Mouse (Mus musculus) liver, embryonic 15.5 days (tissue): Measurements from ENCODE around the gene Icam5. TPM values are rescaled to one million over a fixed set of nuclear protein-coding genes. Genes with fewer than 3 reads are reported as not detected.

Experiments
- ATAC-seq: fragments of 200-750 bp; cut with Nextera tagmentation; 2 replicates; pipeline ENCODE4 v1.8.0; 2017; ENCODE audit warnings: moderate number of reproducible peaks, mild to moderate bottlenecking, moderate library complexity; ENCODE audit not compliant: insufficient read depth
- H3K27ac ChIP-seq: fragments of 300-500 bp; sonication (generic); replicated peaks from 2 replicates; pipeline ENCODE4 v1.5.1; 2015; ENCODE audit warnings: mild to moderate bottlenecking, inconsistent platforms
- H3K27me3 ChIP-seq: fragments of 300-500 bp; sonication (generic); 2 replicates; pipeline ENCODE4 v1.6.1; 2015; ENCODE audit warnings: mild to moderate bottlenecking, inconsistent platforms
- H3K36me3 ChIP-seq: fragments of 300-500 bp; sonication (generic); replicated peaks from 2 replicates; pipeline ENCODE4 v1.6.1; 2015; ENCODE audit warnings: moderate library complexity, mild to moderate bottlenecking, inconsistent platforms
- H3K4me1 ChIP-seq: fragments of 300-500 bp; sonication (generic); replicated peaks from 2 replicates; pipeline ENCODE4 v1.6.1; 2015; ENCODE audit warnings: inconsistent platforms
- H3K4me2 ChIP-seq: fragments of 300-500 bp; sonication (generic); 2 replicates; pipeline ENCODE4 v1.6.1; 2015; ENCODE audit warnings: moderate library complexity, mild to moderate bottlenecking, inconsistent platforms
- H3K4me3 ChIP-seq: fragments of 300-500 bp; sonication (generic); replicated peaks from 2 replicates; pipeline ENCODE4 v1.5.1; 2015; ENCODE audit warnings: mild to moderate bottlenecking, inconsistent platforms
- H3K9ac ChIP-seq: fragments of 300-500 bp; sonication (generic); 2 replicates; pipeline ENCODE4 v1.6.1; 2015; ENCODE audit warnings: moderate library complexity, mild to moderate bottlenecking, inconsistent platforms
- H3K9me3 ChIP-seq: fragments of 300-500 bp; sonication (generic); replicated peaks from 2 replicates; pipeline ENCODE4 v1.6.1; 2016; ENCODE audit warnings: inconsistent platforms
- WGBS: fragments of 180-500 bp; shearing (Covaris S2); methylation state at CpG from one replicate; pipeline ENCODE4 v1.1.7; 2015; ENCODE audit warnings: mixed read lengths; ENCODE audit not compliant: insufficient replicate concordance; 5-methylcytosine and 5-hydroxymethylcytosine counted together
- microRNA counts: library from miRNA; unstranded; fragments of <30 nt; microRNA quantifications from one replicate; lab custom pipeline; 2016
- microRNA-seq: library from miRNA; unstranded; fragments of <30 nt; microRNA quantifications from one replicate; pipeline ENCODE4, GENCODE M21; 2016
- polyA plus RNA-seq: library from polyadenylated mRNA; unstranded; fragments of >200 nt; fragmentation: Nextera tagmentation; extraction: Ambion mirVana; gene quantifications from 2 replicates; pipeline ENCODE4 v1.2.1, GENCODE M21; 2015

The Icam5 gene
- polyA plus RNA-seq, 1 experiment from 2014 or later = 0.25 TPM

DNA sequence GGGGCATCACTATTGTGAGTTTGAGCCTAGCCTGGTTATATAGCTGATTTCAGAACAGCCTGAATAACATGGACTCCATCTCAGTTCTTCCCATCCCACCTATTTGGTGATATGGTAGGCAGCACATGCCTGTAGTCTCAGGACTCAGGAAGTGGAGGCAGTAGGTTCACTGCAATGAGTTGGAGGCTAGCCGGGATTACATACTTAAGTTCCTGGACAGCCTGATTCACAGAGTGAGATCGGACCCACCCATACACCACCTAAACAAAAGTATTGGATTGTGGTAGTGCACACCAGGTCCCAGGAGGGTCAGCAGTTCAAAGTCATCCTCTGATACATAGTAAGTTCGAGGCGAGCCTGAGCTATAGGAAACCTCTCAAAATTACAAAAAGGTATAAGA is 40.8 kb downstream of the Icam5 start:
- Histone ChIP-seq H3K27me3 (no peaks in the 10 kb centered on the region), H3K4me3 (peak overlapping the region; percentile 90), H3K9ac (peak overlapping the region; percentile 72), H3K4me2 (peak overlapping the region; percentile 96), H3K9me3 (no peaks in the 10 kb centered on the region), H3K4me1 (peaks cover 33% of the 10 kb centered on the region), H3K27ac (peak overlapping the region; percentile 60), H3K36me3 (peaks cover 51% of the 10 kb centered on the region)
- WGBS = 7% methylated on average over 4 of the region's 4 CpGs
- ATAC-seq = 0 out of 2 replicates have a peak, but pooled peaks have one; percentile 10

DNA sequence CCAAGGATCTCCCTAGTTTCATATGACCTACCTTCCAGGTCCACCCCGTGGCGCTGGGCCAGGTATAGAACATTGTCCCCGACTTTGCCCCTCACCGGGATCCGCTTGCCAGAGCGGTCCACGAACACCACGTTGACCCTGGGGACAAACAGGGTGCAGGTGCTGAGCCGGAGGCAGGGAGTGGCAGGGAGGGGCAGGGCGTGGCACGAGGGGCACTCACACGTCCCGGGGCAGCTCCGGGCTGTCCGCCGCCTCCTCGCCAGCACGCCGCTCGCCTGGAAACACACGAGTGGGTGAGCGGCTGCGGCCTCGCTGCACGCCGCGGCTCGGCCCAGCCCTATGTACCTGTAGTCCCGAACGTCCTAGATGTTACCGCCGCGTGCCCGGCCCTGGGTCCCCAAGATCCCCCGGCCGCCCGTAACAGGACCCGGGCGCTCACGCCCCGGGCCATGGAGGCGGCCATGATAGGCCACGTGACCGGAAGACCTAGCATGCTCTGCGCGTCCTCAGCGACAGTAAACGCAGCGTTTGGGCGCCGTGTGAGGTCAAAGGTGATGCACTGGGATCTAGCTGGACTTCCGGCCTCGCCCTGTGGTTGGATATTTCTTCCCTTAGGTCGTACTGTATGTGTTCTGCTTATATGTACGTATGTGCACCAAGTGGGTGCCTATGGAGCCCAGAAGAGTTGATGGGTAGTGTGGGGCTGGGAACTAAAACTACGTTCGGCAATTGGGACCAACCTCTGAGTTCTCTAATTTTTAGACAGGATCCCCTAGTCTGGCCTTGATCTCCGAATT is 41.4 kb downstream of the Icam5 start, which contains the start of the genes Gm49373 and Fdx1l:
Gene Gm49373, minus strand, starts transcription at position 53 of the 797 bp plus-strand sequence.
Gene Fdx1l, minus strand, starts transcription at position 571 of the 797 bp plus-strand sequence.
- H3K4me3 ChIP-seq = peak within 1 kb of the TSS; percentile 90

DNA sequence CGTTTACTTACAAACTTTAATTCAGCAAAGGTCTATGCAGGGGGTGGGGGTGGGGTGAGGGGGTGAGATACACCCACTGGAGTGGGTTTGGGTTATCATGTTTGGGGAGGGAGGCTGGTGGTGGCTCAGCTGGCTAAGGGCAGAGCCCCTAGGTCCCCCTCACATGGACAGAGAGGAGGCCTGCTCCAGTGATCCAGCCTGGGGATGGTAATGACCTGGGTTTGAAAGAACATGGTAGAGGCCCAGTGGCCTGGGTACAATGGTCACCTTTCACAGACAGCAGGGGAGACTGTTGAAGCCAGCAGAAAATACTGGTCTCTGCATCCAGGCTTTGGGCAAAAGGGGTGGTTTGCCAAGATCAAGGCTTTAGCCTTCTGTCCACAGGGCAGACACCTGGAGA is 42.3 kb downstream of the Icam5 start:
- WGBS = 57% methylated on average over 1 of the region's 1 CpGs
- Histone ChIP-seq H3K4me2 (peak overlapping the region; percentile 96; the same call in 1 of the 2 replicates), H3K4me3 (no peak overlapping the region), H3K9ac (no peak overlapping the region), H3K9me3 (no peaks in the 10 kb centered on the region), H3K27me3 (no peaks in the 10 kb centered on the region), H3K27ac (peak overlapping the region; percentile 33; the same call in 1 of the 2 replicates), H3K36me3 (peaks cover 58% of the 10 kb centered on the region), H3K4me1 (peaks cover 33% of the 10 kb centered on the region)
- no peak for ATAC-seq

More for the DNA sequence above, 41.4 kb downstream of the Icam5 start, which contains the start of the genes Gm49373 and Fdx1l:
- Histone ChIP-seq H3K27me3 (no peaks in the 10 kb centered on the region), H3K9ac (peak within 1 kb of the TSS; percentile 72), H3K9me3 (no peaks in the 10 kb centered on the region), H3K36me3 (peaks cover 51% of the 10 kb centered on the region), H3K4me1 (peaks cover 33% of the 10 kb centered on the region), H3K27ac (peak within 1 kb of the TSS; percentile 60), H3K4me2 (peak within 1 kb of the TSS; percentile 96)
- WGBS = 2% methylated on average over 58 of the region's 58 CpGs
- peak; percentile 86 for ATAC-seq

DNA sequence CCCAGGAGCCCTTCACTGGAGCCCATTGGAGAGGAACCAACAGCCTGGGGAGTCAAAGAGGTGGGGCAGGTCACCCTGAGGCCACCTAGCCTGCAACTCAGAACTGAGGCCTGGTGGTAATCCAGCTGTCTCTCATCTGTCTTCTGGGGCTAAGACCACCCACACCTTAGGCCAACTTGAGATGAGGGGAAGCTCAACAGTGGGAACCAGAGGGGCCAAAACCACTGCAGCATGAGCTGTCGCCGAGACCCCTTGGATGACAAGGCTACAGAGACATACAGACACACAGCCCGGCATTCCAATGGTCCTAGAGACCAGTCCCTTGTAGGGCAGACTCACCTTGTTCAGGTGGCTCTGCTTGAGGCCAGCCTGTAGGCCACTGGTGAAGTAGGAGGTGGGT is 43.8 kb downstream of the Icam5 start:
- Histone ChIP-seq H3K9me3 (no peaks in the 10 kb centered on the region), H3K27me3 (no peaks in the 10 kb centered on the region), H3K36me3 (peaks cover 69% of the 10 kb centered on the region), H3K4me1 (peaks cover 33% of the 10 kb centered on the region), H3K27ac (no peak overlapping the region), H3K4me2 (no peak overlapping the region), H3K9ac (no peak overlapping the region), H3K4me3 (no peak overlapping the region)
- 83% methylated on average over 3 of the region's 3 CpGs for WGBS
- ATAC-seq = no peak

DNA sequence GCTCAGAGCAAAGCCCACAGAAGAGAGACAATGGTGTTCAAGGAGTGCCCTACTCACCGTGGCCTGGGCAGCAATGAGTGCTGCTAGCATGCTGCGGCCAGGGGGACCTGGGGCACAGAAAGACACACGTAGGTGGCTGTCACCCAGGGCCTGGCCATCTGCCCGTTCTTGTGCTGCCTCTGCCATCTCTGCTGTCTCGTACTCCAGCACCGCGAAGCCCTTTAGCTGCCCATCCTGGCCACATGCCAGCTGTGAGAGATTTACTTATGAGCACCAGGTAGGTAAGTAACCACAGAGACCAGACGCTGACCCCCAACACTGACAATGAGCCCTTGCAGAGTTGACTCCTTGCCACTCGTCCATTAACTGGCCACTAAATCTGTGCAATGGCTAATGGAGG is 49.3 kb downstream of the Icam5 start:
- Histone ChIP-seq H3K9ac (no peak overlapping the region), H3K4me2 (no peak overlapping the region), H3K4me3 (no peak overlapping the region), H3K27ac (no peak overlapping the region), H3K4me1 (peaks cover 22% of the 10 kb centered on the region), H3K36me3 (peaks cover 97% of the 10 kb centered on the region), H3K9me3 (no peaks in the 10 kb centered on the region), H3K27me3 (no peaks in the 10 kb centered on the region)
- ATAC-seq = no peak
- WGBS = 81% methylated on average over 9 of the region's 9 CpGs

DNA sequence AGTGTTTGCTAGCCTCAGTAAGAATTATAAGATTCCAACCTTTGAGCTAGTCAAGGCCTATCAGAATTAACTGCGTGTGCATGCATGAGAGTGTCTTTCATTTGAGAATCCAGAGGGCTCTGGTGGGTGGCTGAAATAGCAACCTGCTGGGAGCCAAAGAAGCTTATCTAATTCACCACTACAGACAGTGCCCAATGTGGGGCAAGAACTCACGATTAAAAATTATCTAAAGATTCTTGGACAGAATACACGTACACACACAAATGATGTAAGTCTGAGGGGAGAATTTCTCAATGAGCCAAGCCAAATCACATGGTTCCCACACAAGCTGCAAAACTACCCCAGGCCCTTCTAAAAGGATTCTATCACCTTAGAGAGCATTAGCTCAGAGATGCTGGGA is 51.5 kb downstream of the Icam5 start:
- Histone ChIP-seq H3K27me3 (no peaks in the 10 kb centered on the region), H3K36me3 (peaks cover 97% of the 10 kb centered on the region), H3K9ac (no peak overlapping the region), H3K4me2 (no peak overlapping the region), H3K9me3 (no peaks in the 10 kb centered on the region), H3K4me1 (peaks cover 30% of the 10 kb centered on the region), H3K27ac (no peak overlapping the region), H3K4me3 (no peak overlapping the region)
- ATAC-seq = no peak; the same call in 1 of the 2 replicates
- WGBS = 50% methylated on average over 3 of the region's 3 CpGs

MicroRNA genes within 50 kb of the gene (microRNA counts, 519-probe panel; counts per million panel counts)
- microRNA mmu-miR-1900 (lab: Ali Mortazavi, UCI) = 3,615 counts per million, percentile 73 among the panel's probes with 10 or more counts

Small RNAs within 50 kb of the gene (microRNA-seq; reads per million reads assigned to microRNA genes)
- gene Mir1900 = not detected
- gene Mir7082 = not detected

Other genes with a start within 250 kb of the Icam5 start
- 0.24 and 0.29 TPM in 2 replicates for gene Col5a3, start 217.0 kb upstream of the Icam5 start, polyA plus RNA-seq
- gene Rdh8, start 213.6 kb upstream of the Icam5 start, polyA plus RNA-seq = not detected in 2 replicates
- 5.0 and 7.0 TPM in 2 replicates for gene A230050P20Rik, start 163.4 kb upstream of the Icam5 start, polyA plus RNA-seq
- gene Angptl6, start 152.3 kb upstream of the Icam5 start, polyA plus RNA-seq = 9.1 and 10.6 TPM in 2 replicates
- 55.0 and 61.3 TPM in 2 replicates for gene Ppan, start 143.9 kb upstream of the Icam5 start, polyA plus RNA-seq
- gene Eif3g, start 133.4 kb upstream of the Icam5 start, polyA plus RNA-seq = 178 and 180 TPM in 2 replicates
- 54.5 and 59.1 TPM in 2 replicates for gene Dnmt1, start 72.2 kb upstream of the Icam5 start, polyA plus RNA-seq
- gene S1pr2, start 55.3 kb upstream of the Icam5 start, polyA plus RNA-seq = 4.2 and 4.8 TPM in 2 replicates
- 62.1 and 66.9 TPM in 2 replicates for gene Mrpl4, start 29.3 kb upstream of the Icam5 start, polyA plus RNA-seq
- 10.2 and 11.3 TPM in 2 replicates for gene Icam1, start 16.1 kb upstream of the Icam5 start, polyA plus RNA-seq
- gene Icam4, start 2.7 kb upstream of the Icam5 start, polyA plus RNA-seq = 195 and 201 TPM in 2 replicates
- gene Zglp1, start 35.0 kb downstream of the Icam5 start, polyA plus RNA-seq = 0.63 TPM in 1 of 2 replicates, not detected in the other
- gene Gm49373, start 41.0 kb downstream of the Icam5 start, polyA plus RNA-seq = 0.18 and 0.50 TPM in 2 replicates
- 29.1 and 31.1 TPM in 2 replicates for gene Fdx1l, start 41.5 kb downstream of the Icam5 start, polyA plus RNA-seq
- 1.9 and 2.4 TPM in 2 replicates for gene Gm38431, start 59.9 kb downstream of the Icam5 start, polyA plus RNA-seq
- 21.7 and 23.4 TPM in 2 replicates for gene Raver1, start 59.9 kb downstream of the Icam5 start, polyA plus RNA-seq
- gene Tyk2, start 99.2 kb downstream of the Icam5 start, polyA plus RNA-seq = 7.4 and 8.8 TPM in 2 replicates
- 115 and 122 TPM in 2 replicates for gene Cdc37, start 117.9 kb downstream of the Icam5 start, polyA plus RNA-seq
- 1.7 and 1.8 TPM in 2 replicates for gene Pde4a, start 133.6 kb downstream of the Icam5 start, polyA plus RNA-seq
- gene Keap1, start 207.3 kb downstream of the Icam5 start, polyA plus RNA-seq = 27.9 and 30.5 TPM in 2 replicates
- 0.06 and 0.07 TPM in 2 replicates for gene S1pr5, start 216.4 kb downstream of the Icam5 start, polyA plus RNA-seq
- 97.2 and 118 TPM in 2 replicates for gene Atg4d, start 233.2 kb downstream of the Icam5 start, polyA plus RNA-seq